Mouse (Mus musculus) lung, adult 2 months (tissue): ENCODE data around the gene Wdr78.

Source experiments
- CTCF ChIP-seq: fragments of 200-500 bp; IDR thresholded peaks from 2 replicates; pipeline ENCODE4 v1.5.1; 2011; ENCODE audit warnings: mild to moderate bottlenecking, low read length, control low read depth; ENCODE audit not compliant: insufficient read depth
- POLR2A ChIP-seq: fragments of 200-500 bp; IDR thresholded peaks from 2 replicates; pipeline ENCODE4 v1.6.1; 2011; ENCODE audit warnings: low read depth, mild to moderate bottlenecking, control low read depth, low read length, borderline replicate concordance; ENCODE audit errors: extremely low read depth

DNA sequence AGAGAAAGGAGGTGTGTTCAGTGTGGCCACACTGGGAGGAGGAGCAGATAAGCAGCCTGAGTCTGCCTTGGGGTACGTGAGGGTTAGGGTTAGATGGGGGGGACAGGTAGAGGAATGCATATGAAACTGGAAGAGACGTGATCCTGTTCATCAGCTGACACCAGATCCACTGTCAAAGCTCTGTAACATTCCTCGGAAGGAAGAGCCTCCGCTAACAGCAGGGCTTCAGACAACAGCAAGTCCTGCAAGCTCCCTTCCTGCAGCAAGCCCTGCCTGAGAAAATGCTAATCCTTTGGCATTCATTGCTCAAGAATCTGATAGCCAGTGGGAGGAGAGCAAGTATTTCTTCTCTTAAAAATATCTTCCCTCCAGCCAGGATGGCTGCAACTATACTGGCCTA, 100.9 kb downstream of the Wdr78 start:
- TF ChIP-seq POLR2A (no peak), CTCF (no peak)
